Mouse (Mus musculus) c-Kit-positive CD71-negative TER-119-negative erythroid progenitor cells, embryonic 14.5 days (primary cell): ENCODE data around the gene Vps9d1.
A peak's percentile ranks its signal among the peaks of the same experiment; 100 is the strongest.

Experiments used
- DNase-seq: peaks from one replicate; pipeline ENCODE4 v3.0.0-alpha.2; 2013; ENCODE audit warnings: low read depth

The Vps9d1 gene

DNA sequence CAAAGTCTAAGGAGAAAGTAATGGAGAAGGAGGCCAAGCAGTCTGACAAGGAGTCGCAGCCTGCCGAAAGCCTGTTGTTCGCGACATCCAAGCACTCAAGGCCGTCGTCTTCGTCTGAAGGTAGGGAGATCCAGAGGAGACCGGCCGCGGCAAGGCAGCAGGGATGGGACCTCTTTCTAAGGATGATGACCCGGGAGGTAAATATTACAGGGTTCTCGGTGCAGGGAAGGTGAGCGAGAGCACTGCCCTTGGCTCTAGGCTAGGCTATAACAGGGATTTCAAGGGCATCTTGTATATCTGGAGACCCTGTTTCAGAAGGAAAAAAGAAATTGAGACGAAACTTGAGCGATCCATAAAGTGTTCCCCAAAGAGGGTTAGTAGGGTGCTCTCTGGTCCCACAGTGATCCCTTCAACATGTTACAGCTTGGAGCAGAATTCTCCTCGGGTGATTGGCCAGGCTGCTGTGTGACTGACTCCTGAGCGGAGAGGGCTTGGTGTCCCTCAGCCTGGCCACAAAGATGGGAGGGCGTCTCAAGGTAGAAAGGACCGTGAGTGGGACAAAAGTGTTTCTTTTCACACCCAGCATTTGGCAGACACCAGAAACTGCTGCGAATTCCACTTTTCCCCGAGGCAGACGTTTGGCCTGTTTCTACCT, 40.9 kb downstream of the Vps9d1 start:
- no peak for DNase-seq

DNA sequence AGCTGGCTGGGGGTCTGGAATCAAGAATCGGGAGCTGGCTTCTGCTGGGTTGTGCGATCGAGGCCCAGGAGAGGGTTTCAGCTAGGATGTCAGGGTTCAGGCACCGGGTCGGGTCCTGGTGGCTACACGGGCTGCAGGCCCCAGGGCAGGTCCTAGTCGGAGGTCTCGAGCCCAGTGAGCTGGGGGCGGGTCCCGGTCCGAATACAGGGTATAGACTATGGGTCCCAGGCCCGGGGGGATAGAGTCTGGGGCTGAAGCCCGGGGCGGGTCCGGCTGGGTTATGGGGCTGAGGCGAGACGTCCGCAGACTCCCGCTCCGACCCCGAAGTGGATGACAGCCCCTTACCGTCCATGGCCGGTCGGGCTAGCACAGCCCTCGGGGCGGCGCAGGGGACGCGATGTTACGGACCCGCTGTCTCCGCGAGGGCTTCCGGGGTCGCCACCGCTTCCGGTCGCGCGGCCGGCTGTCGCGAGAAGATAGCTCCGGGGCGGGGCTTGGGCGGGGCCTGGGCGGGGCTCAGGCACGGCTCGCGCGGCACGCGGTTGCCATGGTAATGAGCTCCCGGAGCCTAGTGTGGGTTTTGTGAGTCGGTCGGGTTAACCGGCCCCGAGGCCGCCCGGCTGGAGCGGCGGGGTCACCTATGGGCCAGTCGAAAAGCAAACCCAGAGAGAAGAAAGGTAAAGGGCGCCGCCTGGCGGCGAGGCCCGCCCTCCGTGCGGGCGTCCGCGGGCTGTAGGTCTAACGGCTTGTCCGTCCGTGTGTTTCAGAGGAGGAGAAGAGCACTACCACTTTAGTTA, 41.6 kb downstream of the Vps9d1 start, which contains the start of the genes Chmp1a and Spata33:
TSS of gene Chmp1a (minus strand) at position 443 of the 797 bp plus-strand sequence.
TSS of gene Spata33 (plus strand) at position 512 of the 797 bp plus-strand sequence.
- DNase-seq, result peak; percentile 83

DNA sequence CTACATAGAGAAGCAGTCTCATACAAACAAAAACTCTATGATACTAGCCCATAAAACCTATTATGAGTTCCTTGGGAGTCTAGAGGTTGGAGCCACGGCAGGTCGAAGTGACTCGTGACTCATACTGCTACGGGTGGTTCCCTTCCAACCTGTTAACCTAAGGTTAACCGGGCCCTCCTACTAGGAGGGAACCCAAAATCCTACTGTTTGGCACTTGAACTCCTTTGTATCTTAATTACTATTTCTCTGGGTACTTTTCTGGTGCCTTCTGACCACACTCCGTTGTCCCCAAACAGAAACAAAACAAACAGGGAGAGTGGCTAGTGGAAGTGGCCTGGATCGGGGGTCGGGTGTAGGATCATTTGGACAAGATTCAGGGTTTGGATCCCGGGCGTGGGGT, 42.3 kb downstream of the Vps9d1 start:
- no peak for DNase-seq

DNA sequence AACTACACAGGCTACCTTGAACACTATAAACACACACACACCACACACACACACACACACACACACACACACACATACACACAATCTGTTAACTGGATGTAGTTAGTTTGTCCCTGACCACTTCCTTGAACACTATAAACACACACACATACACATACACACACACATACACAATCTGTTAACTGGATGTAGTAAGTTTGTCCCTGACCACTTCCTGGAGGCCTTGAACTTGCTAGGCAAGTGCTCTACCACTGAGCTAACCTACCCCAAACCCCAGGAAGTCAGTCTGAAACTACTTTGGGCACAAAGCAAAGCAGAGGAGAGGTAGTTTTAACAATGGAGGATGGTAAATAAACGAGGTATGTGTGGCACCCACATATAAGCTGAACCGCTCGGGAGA, 50.6 kb downstream of the Vps9d1 start:
- DNase-seq, result no peak

DNA sequence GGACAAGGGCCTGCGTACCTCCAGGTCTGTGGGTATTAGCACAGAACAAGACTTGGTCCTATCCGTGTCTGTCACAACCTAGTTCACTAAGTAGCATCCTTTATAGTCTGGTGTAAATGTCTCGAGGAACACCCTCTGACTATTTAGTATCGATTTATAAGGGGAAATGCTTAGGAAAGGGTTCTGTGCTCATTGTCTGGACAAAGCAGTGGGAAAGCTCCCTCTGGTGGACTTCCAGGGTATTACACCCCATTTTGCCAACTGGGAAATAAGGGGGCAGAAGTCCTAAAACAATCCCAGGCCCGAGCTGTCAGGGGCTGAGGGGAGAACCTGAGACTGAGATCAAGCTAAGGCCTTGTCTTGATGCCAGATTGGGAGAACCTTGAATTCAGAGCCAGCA, 51.9 kb downstream of the Vps9d1 start:
- DNase-seq, result peak; percentile 73

DNA sequence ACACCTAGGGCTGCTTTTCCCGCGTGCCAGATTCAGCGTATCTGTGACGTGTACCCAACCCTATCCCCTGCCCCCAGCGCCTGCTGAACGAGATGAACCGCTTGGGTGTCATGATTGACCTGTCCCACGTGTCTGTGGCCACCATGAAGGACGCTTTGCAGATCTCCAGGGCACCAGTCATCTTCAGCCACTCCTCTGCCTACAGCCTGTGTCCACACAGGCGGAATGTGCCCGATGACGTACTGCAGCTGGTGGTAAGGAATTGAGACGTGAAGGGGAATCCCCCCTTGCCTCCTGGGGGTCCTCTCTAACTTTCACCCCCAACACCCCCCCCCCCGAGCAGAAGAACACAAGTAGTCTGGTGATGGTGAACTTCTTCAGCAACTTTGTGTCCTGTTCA, 54.3 kb downstream of the Vps9d1 start:
- no peak for DNase-seq

DNA sequence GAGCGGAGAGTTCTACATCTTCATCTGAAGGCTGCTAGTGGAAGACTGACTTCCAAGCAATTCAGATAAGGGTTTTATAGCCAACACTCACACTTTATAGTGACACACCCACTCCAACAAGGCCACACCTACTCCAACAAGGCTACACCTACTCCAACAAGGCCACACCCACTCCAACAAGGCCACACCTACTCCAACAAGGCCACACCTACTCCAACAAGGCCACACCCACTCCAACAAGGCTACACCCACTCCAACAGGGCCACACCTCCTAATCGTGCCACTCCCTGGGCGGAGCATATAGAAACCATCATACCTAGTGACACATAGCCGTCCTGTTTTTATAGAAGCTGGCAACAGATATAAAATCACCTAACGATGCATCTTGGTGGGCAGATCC, 57.1 kb downstream of the Vps9d1 start:
- DNase-seq, result peak; percentile 28

DNA sequence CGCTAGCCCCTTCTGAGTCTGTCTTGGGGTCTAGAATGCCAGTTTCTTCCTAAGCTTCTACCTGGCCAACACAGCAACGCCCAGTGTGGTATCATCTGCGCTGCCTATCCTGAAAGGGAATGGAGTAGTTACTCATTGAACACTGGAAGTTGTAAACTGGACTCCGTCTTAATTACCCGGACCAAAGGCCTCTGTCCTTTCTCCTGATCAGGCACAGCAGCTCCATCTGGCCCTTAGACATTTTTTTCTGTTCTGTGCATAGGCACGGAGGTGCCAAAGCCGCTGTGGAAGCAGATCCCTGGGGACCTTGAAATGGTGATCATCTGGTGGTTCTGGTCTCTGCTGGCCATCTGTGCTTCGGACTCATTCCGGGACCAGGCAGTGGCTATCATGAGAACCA, 60.4 kb downstream of the Vps9d1 start:
- DNase-seq, result no peak
